Mouse (Mus musculus): ENCODE measurements around the gene Ptov1.

GRCm38 (mm10) chr7:44840426-44840825 is 29.2 kb downstream of the Ptov1 start:
- TF ChIP-seq CTCF (IDR thresholded peaks at IDR 0.05) (no peak), POLR2A (IDR thresholded peaks at IDR 0.05; ENCODE audit: insufficient read depth, low read depth, low read length) (no peak)

Data from heart, adult 2 months (tissue).